Mouse (Mus musculus) embryonic fibroblast, embryonic 13.5 days (primary cell): ENCODE measurements around the gene Gas8. TPM values are rescaled to one million over a fixed set of nuclear protein-coding genes. Genes with fewer than 3 reads are reported as not detected.

Source experiments
- polyA plus RNA-seq: library from polyadenylated mRNA; stranded (reverse); fragments of >200 nt; gene quantifications from 2 replicates; pipeline ENCODE4 v1.2.4, GENCODE M21; 2011; ENCODE audit warnings: low read depth; ENCODE audit not compliant: missing spikeins, insufficient read length

Gene Gas8
- polyA plus RNA-seq, 1 experiment = 22.2 TPM

Other genes starting within 250 kb of the Gas8 start
- gene Fanca, start 200.3 kb upstream of the Gas8 start, polyA plus RNA-seq = 24.0 and 37.4 TPM in 2 replicates
- 3.0 and 4.7 TPM in 2 replicates for gene Spire2, start 186.1 kb upstream of the Gas8 start, polyA plus RNA-seq
- gene Tcf25, start 145.1 kb upstream of the Gas8 start, polyA plus RNA-seq = 512 and 557 TPM in 2 replicates
- not detected in 2 replicates for gene Mc1r, start 111.7 kb upstream of the Gas8 start, polyA plus RNA-seq
- gene Tubb3, start 107.4 kb upstream of the Gas8 start, polyA plus RNA-seq = 25.5 and 32.0 TPM in 2 replicates
- 33.5 and 36.4 TPM in 2 replicates for gene Def8, start 95.3 kb upstream of the Gas8 start, polyA plus RNA-seq
- gene Afg3l1, start 40.9 kb upstream of the Gas8 start, polyA plus RNA-seq = 28.7 and 30.1 TPM in 2 replicates
- gene Dbndd1, start 3.4 kb upstream of the Gas8 start, polyA plus RNA-seq = 0.45 TPM in 1 of 2 replicates, not detected in the other
- 19.5 and 20.0 TPM in 2 replicates for gene Rhou, start 135.1 kb downstream of the Gas8 start, polyA plus RNA-seq